1 mouse cellular context compared by ENCODE assay signal in the genomic region with DNA sequence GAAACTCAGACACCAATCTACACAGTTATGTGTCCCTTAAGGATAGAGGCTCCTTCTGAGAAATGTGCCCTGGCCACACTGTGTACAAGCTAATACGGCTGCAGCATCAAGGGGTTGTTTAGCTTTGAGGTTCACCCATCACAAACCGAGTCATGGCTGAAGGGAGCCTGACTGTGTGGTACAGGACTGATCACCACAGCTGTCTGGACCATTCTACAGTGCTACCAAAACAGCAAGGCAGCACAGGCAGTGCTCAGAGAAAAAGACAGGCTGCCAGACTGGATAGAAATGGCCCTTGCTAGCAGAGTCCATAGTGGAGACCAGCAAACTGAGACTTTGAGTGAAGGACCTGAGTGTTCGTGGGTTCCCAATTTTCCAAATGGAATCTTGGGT.
TF ChIP-seq lines count a peak whose summit lies in the region.

No protein-coding gene starts in this region.

TF ChIP-seq in MEL, 35 proteins besides CTCF, POLR2A, EP300 and RAD21 (continued from another document):
- TF ChIP-seq POLR2AphosphoS2 (IDR thresholded peaks at IDR 0.05; ENCODE audit: low read length) (no peak), TBP (IDR thresholded peaks at IDR 0.05; ENCODE audit: low read depth, low read length) (no peak), BHLHE40 (IDR thresholded peaks at IDR 0.05; ENCODE audit: borderline replicate concordance, low read depth, low read length) (no peak)
